Mouse (Mus musculus) E14TG2a.4 (cell line): ENCODE results near the gene Map7.

Experiments used
- CTCF ChIP-seq: conservative IDR thresholded peaks from 2 replicates; pipeline ENCODE4 v1.5.1; 2014; ENCODE audit warnings: low read length
- POU5F1 ChIP-seq: IDR thresholded peaks from 2 replicates; pipeline ENCODE4 v1.6.1; 2014; ENCODE audit warnings: low read length, borderline replicate concordance

DNA sequence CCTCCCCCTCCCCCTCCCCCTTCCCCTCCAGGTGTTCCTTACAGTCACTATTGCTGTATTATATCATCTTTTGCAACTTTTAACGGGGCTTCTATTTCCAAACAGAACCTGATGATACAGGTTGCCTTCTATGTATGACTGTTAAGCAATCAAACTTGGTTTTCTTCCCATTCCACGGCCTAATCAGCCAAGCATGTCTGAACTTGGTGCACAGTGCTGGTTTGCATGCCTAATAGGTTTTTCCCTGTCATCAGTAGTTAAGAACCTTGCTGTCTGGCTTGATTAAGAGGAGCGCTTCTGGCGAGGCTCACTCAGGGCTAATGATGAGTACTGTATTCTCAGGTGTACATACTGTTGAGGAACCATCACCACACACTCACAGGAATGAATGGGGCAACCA, 25.5 kb downstream of the Map7 start:
- TF ChIP-seq CTCF, result no peak
- no peak for TF ChIP-seq POU5F1
